Mouse (Mus musculus): ENCODE measurements around the gene Nfxl1. TPM values are rescaled to one million over a fixed set of nuclear protein-coding genes. Genes with fewer than 3 reads are reported as not detected.

Gene Nfxl1
- polyA plus RNA-seq, 1 experiment from 2014 or later = 17.8 TPM

GRCm38 (mm10) chr5:72491232-72491631 lies 68.3 kb downstream of the Nfxl1 start:
- 69% methylated on average over 2 of the region's 2 CpGs for WGBS
- Histone ChIP-seq H3K27me3 (ENCODE audit: low read depth, poor library complexity, severe bottlenecking) (no peaks in the 10 kb centered on the region), H3K36me3 (no peaks in the 10 kb centered on the region), H3K4me1 (no peaks in the 10 kb centered on the region), H3K27ac (replicated peaks) (no peak overlapping the region), H3K4me3 (no peak overlapping the region), H3K9me3 (replicated peaks) (no peaks in the 10 kb centered on the region)
- no peak for DNase-seq (ENCODE audit: low spot score)

- no peak overlapping the region for H3K27ac ChIP-seq (replicated peaks)
- DNase-seq (ENCODE audit: low spot score) = no peak
- no peak overlapping the region for H3K4me3 ChIP-seq
- H3K36me3 ChIP-seq = no peaks in the 10 kb centered on the region
- H3K9me3 ChIP-seq (replicated peaks) = no peaks in the 10 kb centered on the region
- WGBS = 33% methylated on average over 7 of the region's 7 CpGs
- no peaks in the 10 kb centered on the region for H3K27me3 ChIP-seq (ENCODE audit: low read depth, poor library complexity, severe bottlenecking)
- H3K4me1 ChIP-seq = peaks cover 7% of the 10 kb centered on the region; the same call in 1 of the 2 replicates
These were observed 79.0 kb downstream of the Nfxl1 start for GRCm38 (mm10) chr5:72480456-72480855.

GRCm38 (mm10) chr5:72472317-72473009 lies 87.0 kb downstream of the Nfxl1 start:
- no peaks in the 10 kb centered on the region for H3K4me1 ChIP-seq
- WGBS = 82% methylated on average over 12 of the region's 12 CpGs
- no peaks in the 10 kb centered on the region for H3K27me3 ChIP-seq (ENCODE audit: low read depth, poor library complexity, severe bottlenecking)
- DNase-seq (ENCODE audit: low spot score) = no peak
- no peak overlapping the region for H3K27ac ChIP-seq (replicated peaks)
- H3K9me3 ChIP-seq (replicated peaks) = no peaks in the 10 kb centered on the region
- H3K4me3 ChIP-seq = no peak overlapping the region
- H3K36me3 ChIP-seq = no peaks in the 10 kb centered on the region

DNA sequence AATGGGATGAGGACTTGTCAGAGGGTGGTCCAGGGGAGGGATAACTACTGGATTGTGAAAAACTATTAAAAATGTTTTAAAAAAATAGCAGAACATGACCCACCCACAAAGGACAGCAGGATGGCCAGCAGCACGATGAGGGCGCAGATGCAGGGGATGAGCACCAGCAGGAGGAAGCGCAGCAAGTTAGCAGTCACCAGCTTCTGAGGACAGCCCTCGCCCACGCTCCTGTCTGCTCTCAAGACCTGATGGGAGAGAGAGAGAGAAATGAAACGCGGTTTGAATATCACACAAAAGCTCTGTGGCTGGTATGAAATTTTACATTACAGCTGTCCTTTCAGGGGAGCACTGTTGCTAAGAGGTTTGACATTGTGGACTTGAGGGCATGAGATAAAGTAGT lies 87.7 kb downstream of the Nfxl1 start:
- no peaks in the 10 kb centered on the region for H3K27me3 ChIP-seq (ENCODE audit: low read depth, poor library complexity, severe bottlenecking)
- no peaks in the 10 kb centered on the region for H3K4me1 ChIP-seq
- no peak overlapping the region for H3K27ac ChIP-seq (replicated peaks)
- no peaks in the 10 kb centered on the region for H3K36me3 ChIP-seq
- no peak overlapping the region for H3K4me3 ChIP-seq
- H3K9me3 ChIP-seq (replicated peaks) = no peaks in the 10 kb centered on the region
- no peak for DNase-seq (ENCODE audit: low spot score)
- 80% methylated on average over 7 of the region's 7 CpGs for WGBS

- no peak for DNase-seq (ENCODE audit: low spot score)
- WGBS = 75% methylated on average over 3 of the region's 3 CpGs
These were observed 94.6 kb downstream of the Nfxl1 start for GRCm38 (mm10) chr5:72464932-72465331.

More at GRCm38 (mm10) chr5:72464932-72465331, 94.6 kb downstream of the Nfxl1 start:
- Histone ChIP-seq H3K9me3 (replicated peaks) (no peaks in the 10 kb centered on the region), H3K36me3 (no peaks in the 10 kb centered on the region), H3K27ac (replicated peaks) (no peak overlapping the region), H3K27me3 (ENCODE audit: low read depth, poor library complexity, severe bottlenecking) (no peaks in the 10 kb centered on the region), H3K4me1 (no peaks in the 10 kb centered on the region), H3K4me3 (no peak overlapping the region)

Other genes starting within 250 kb of the Nfxl1 start
- 5.0 and 5.7 TPM in 2 replicates for gene Corin, start 55.2 kb downstream of the Nfxl1 start, polyA plus RNA-seq (2016; fragmentation: Nextera tagmentation; extraction: Ambion mirVana)
- 0.54 and 1.2 TPM in 2 replicates for gene Zar1, start 21.6 kb upstream of the Nfxl1 start, polyA plus RNA-seq (2016; fragmentation: Nextera tagmentation; extraction: Ambion mirVana)
- gene Gm5868, start 27.9 kb upstream of the Nfxl1 start, polyA plus RNA-seq (2016; fragmentation: Nextera tagmentation; extraction: Ambion mirVana) = 3.7 and 6.3 TPM in 2 replicates
- not detected in 2 replicates for gene Cnga1, start 84.6 kb upstream of the Nfxl1 start, polyA plus RNA-seq (2016; fragmentation: Nextera tagmentation; extraction: Ambion mirVana)
- 0.48 and 0.51 TPM in 2 replicates for gene Nipal1, start 88.1 kb upstream of the Nfxl1 start, polyA plus RNA-seq (2016; fragmentation: Nextera tagmentation; extraction: Ambion mirVana)
- gene Txk, start 193.1 kb upstream of the Nfxl1 start, polyA plus RNA-seq (2016; fragmentation: Nextera tagmentation; extraction: Ambion mirVana) = 0.06 TPM in 1 of 2 replicates, not detected in the other